Mouse (Mus musculus): Measurements from ENCODE around the gene Dhx8. TPM values are rescaled to one million over a fixed set of nuclear protein-coding genes. Genes with fewer than 3 reads are reported as not detected.

Dhx8 gene
- total and polyA plus RNA-seq, 3 experiments, result 33.1 to 44.7 TPM; not detected in 1

DNA sequence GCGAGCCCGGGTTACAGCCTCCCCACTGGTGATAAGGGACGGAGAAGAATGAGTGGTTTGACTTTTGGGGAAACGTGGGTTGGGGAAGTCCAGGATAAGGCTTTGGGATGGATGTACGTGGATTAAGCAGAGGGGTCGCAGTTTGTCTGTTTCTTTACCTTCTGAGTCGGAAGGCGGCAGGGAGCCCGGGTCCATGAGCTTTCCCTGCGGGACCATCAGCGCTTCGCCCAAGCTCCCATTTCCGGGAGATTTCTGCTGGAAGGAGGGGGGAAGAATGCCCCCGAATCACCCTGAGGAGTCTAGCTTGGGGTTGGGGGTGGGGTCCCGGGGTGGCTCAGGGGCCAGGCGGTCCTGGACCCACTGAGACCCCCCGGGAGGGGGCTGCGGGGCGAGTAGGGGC, 51.4 kb downstream of the Dhx8 start:
- H3K27ac ChIP-seq (ENCODE audit: control insufficient read depth, low read depth, low read length), result no peak overlapping the region
- no peaks in the 10 kb centered on the region for H3K9me3 ChIP-seq (replicated peaks; ENCODE audit: insufficient read depth, low read length)
- H3K79me2 ChIP-seq (ENCODE audit: control insufficient read depth, insufficient read depth, low read length, poor library complexity), result no peaks in the 10 kb centered on the region; the same call in 1 of the 2 replicates
- peak overlapping the region; percentile 46 to 73 for H3K4me3 ChIP-seq (ENCODE audit: control insufficient read depth in 1 of 2, insufficient read depth in 1 of 2, low read depth in 2 of 2, low read length in 2 of 2)
- H3K27me3 ChIP-seq (ENCODE audit: control insufficient read depth in 1 of 2, insufficient read depth in 2 of 2, low read length in 2 of 2), result peaks cover 0 to 1% of the 10 kb centered on the region in 2 experiments; a peak in 2 of 4 replicates
- peak overlapping the region; percentile 43 for H3K9ac ChIP-seq (ENCODE audit: control insufficient read depth, low read depth, low read length, poor library complexity, severe bottlenecking)
- DNase-seq (ENCODE audit: low read depth, low spot score), result no peak
- no peak for TF ChIP-seq KAT2A (conservative IDR thresholded peaks at IDR 0.05; ENCODE audit: low read depth, low read length)
- TF ChIP-seq MXI1 (IDR thresholded peaks at IDR 0.05; ENCODE audit: low read depth, low read length), result 0 out of 2 replicates have a peak, but pooled peaks have one; percentile 45
- 0 out of 2 replicates have a peak, but pooled peaks have one; percentile 16 for TF ChIP-seq MYC (IDR thresholded peaks at IDR 0.05; ENCODE audit: low read depth, low read length)
- no peak for TF ChIP-seq RAD21 (IDR thresholded peaks at IDR 0.05; ENCODE audit: low read depth, low read length)
- peaks cover 0 to 6% of the 10 kb centered on the region in 2 experiments; a peak in 2 of 4 replicates for H3K36me3 ChIP-seq (ENCODE audit: control insufficient read depth in 1 of 2, insufficient read depth in 2 of 2, low read length in 2 of 2)
- H3K4me1 ChIP-seq (ENCODE audit: control insufficient read depth in 1 of 2, insufficient read depth in 2 of 2, low read length in 2 of 2), result peaks cover 5 to 15% of the 10 kb centered on the region in 2 experiments; a peak in 3 of 4 replicates

DNA sequence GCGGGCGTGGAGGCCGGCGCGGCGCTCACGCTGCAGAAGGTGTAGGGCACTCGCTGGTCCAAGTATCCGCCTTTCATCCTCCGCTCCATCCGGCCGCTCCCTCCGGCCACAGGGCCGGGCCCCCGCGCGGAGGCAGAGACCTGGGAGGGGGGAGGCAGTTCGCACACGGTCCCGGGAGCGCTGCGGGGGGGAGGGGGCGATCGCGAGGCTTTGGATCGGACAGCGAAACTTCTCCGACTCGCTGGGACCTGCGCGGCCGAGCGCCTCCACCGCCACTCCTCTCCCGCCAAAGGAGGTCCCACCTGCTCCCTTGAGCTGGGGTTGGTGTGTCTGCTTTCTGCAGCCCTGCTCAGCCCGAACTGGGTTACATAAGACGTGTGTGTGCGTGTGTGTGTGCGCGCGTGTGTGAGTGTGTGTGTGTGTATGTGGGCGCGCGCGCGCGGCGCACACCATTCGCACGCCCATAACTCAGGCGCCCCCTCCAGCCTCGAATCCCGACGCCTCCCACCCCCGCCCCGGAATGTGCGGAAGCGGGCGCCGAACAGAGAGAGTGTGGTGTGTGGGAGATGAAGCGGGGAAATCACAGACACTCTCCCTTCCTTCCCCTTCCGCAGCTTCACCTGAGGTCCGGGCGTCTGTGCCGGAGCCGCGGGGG, 51.9 kb downstream of the Dhx8 start:
- peak overlapping the region; percentile 73 to 82 for H3K4me3 ChIP-seq (ENCODE audit: control insufficient read depth in 1 of 2, insufficient read depth in 1 of 2, low read depth in 2 of 2, low read length in 2 of 2)
- peak; percentile 87 for DNase-seq (ENCODE audit: low read depth, low spot score)

DNA sequence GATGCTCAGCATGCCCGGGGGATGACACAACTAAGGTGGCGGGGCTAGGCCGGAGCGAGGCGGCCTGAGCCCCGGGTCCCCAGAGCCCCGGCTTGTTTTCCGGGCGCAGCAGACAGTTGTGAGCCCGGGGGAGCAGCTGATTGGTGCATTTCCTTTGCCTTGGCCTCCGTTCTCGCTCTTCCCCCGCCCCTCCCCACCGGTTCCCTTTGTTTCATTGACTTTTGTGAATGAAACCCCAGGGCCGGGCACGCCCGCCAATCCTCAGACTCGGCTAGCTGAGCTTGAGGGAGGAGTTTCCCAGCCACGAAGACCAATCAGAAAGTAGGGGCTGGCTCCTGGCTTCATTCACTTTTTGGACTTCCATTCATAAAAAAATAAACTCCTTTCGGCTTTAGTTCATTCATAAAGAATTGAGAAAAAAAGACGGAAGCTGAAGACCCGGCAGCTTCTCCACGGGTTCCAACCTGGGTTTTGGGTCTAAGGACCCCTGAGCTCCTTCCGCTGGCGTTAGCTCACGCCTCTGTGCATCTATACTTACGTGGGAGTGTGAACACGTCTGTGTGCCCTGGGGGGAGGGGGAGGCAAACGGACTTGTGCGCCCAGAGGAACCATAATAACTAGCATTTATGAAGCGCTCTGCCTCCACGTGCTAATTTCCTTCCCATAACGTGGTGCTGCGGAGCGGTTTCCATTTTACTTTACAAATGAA, 52.6 kb downstream of the Dhx8 start, which contains the start of gene Etv4:
Etv4 (minus strand) TSS at position 229 of the 709 bp plus-strand sequence.
- peaks cover 1 to 3% of the 10 kb centered on the region in 2 experiments; a peak in 3 of 4 replicates for H3K27me3 ChIP-seq (ENCODE audit: control insufficient read depth in 1 of 2, insufficient read depth in 2 of 2, low read length in 2 of 2)
- peak within 1 kb of the TSS; percentile 78 for H3K9ac ChIP-seq (ENCODE audit: control insufficient read depth, low read depth, low read length, poor library complexity, severe bottlenecking)
- TF ChIP-seq POLR2A (IDR thresholded peaks at IDR 0.05; ENCODE audit: control insufficient read depth in 1 of 2, insufficient read depth in 1 of 2, low read depth in 1 of 2, low read length in 2 of 2, poor library complexity in 1 of 2), result peak in 1 of 2 experiments; percentile 72; a peak in 2 of 4 replicates
- peak; percentile 39 for TF ChIP-seq ELF1 (IDR thresholded peaks at IDR 0.05; ENCODE audit: low read depth, low read length)
- TF ChIP-seq TAL1 (IDR thresholded peaks at IDR 0.05; ENCODE audit: low read length), result no peak
- 0 out of 2 replicates have a peak, but pooled peaks have one; percentile 40 for TF ChIP-seq ZMIZ1 (IDR thresholded peaks at IDR 0.05; ENCODE audit: low read depth, low read length)
- TF ChIP-seq SMC3 (IDR thresholded peaks at IDR 0.05; ENCODE audit: low read depth, low read length), result no peak
- TF ChIP-seq MXI1 (IDR thresholded peaks at IDR 0.05; ENCODE audit: low read depth, low read length), result peak; percentile 94
- peak; percentile 95 for TF ChIP-seq MAX (IDR thresholded peaks at IDR 0.05; ENCODE audit: low read length)
- no peak; the same call in 1 of the 2 replicates for TF ChIP-seq POLR2AphosphoS2 (IDR thresholded peaks at IDR 0.05; ENCODE audit: low read length)
- peak; percentile 83 for TF ChIP-seq MAZ (IDR thresholded peaks at IDR 0.05; ENCODE audit: low read depth, low read length)
- peak; percentile 92 for TF ChIP-seq MYC (IDR thresholded peaks at IDR 0.05; ENCODE audit: low read depth, low read length)
- peak; percentile 82; the same call in 1 of the 2 replicates for TF ChIP-seq SIN3A (IDR thresholded peaks at IDR 0.05; ENCODE audit: low read length)
- TF ChIP-seq HCFC1 (IDR thresholded peaks at IDR 0.05; ENCODE audit: low read depth, low read length), result peak; percentile 57; the same call in 1 of the 2 replicates
- no peak for TF ChIP-seq MAFK (IDR thresholded peaks at IDR 0.05; ENCODE audit: borderline replicate concordance, low read depth, low read length)
- TF ChIP-seq MYB (IDR thresholded peaks at IDR 0.05; ENCODE audit: low read depth, low read length), result no peak
- peak; percentile 62 for TF ChIP-seq TBP (IDR thresholded peaks at IDR 0.05; ENCODE audit: low read depth, low read length)
- peak; percentile 74 for TF ChIP-seq NELFE (IDR thresholded peaks at IDR 0.05; ENCODE audit: low read depth, low read length)
- peak; percentile 57; the same call in 1 of the 2 replicates for TF ChIP-seq E2F4 (IDR thresholded peaks at IDR 0.05; ENCODE audit: borderline replicate concordance, low read depth, low read length)
- TF ChIP-seq JUND (IDR thresholded peaks at IDR 0.05; ENCODE audit: low read depth, low read length), result no peak; the same call in 1 of the 2 replicates
- TF ChIP-seq TCF12 (IDR thresholded peaks at IDR 0.05; ENCODE audit: low read depth, low read length), result 0 out of 2 replicates have a peak, but pooled peaks have one; percentile 11

More for the DNA sequence above, 51.9 kb downstream of the Dhx8 start:
- Histone ChIP-seq H3K27ac (ENCODE audit: control insufficient read depth, low read depth, low read length) (peak overlapping the region; percentile 79), H3K4me1 (ENCODE audit: control insufficient read depth in 1 of 2, insufficient read depth in 2 of 2, low read length in 2 of 2) (peaks cover 5 to 15% of the 10 kb centered on the region in 2 experiments; a peak in 3 of 4 replicates), H3K9ac (ENCODE audit: control insufficient read depth, low read depth, low read length, poor library complexity, severe bottlenecking) (peak overlapping the region; percentile 78), H3K9me3 (replicated peaks; ENCODE audit: insufficient read depth, low read length) (no peaks in the 10 kb centered on the region), H3K36me3 (ENCODE audit: control insufficient read depth in 1 of 2, insufficient read depth in 2 of 2, low read length in 2 of 2) (peaks cover 0 to 6% of the 10 kb centered on the region in 2 experiments; a peak in 2 of 4 replicates), H3K27me3 (ENCODE audit: control insufficient read depth in 1 of 2, insufficient read depth in 2 of 2, low read length in 2 of 2) (peaks cover 0 to 1% of the 10 kb centered on the region in 2 experiments; a peak in 3 of 4 replicates), H3K79me2 (ENCODE audit: control insufficient read depth, insufficient read depth, low read length, poor library complexity) (no peaks in the 10 kb centered on the region; the same call in 1 of the 2 replicates)
- TF ChIP-seq MEF2A (IDR thresholded peaks at IDR 0.05; ENCODE audit: extremely low read depth, insufficient replicate concordance, low read depth, low read length, poor library complexity, severe bottlenecking) (no peak), EP300 (IDR thresholded peaks at IDR 0.05; ENCODE audit: low read depth in 1 of 2, low read length in 2 of 2) (no peak; a peak in 1 of 4 replicates), POLR2A (IDR thresholded peaks at IDR 0.05; ENCODE audit: control insufficient read depth in 1 of 2, insufficient read depth in 1 of 2, low read depth in 1 of 2, low read length in 2 of 2, poor library complexity in 1 of 2) (peak in 1 of 2 experiments; percentile 76; a peak in 2 of 4 replicates)

More for the DNA sequence above, 52.6 kb downstream of the Dhx8 start, which contains the start of gene Etv4:
- peak; percentile 99 for DNase-seq (ENCODE audit: low read depth, low spot score)
- Histone ChIP-seq H3K9me3 (replicated peaks; ENCODE audit: insufficient read depth, low read length) (no peaks in the 10 kb centered on the region), H3K4me3 (ENCODE audit: control insufficient read depth in 1 of 2, insufficient read depth in 1 of 2, low read depth in 2 of 2, low read length in 2 of 2) (peak within 1 kb of the TSS; percentile 73 to 82), H3K4me1 (ENCODE audit: control insufficient read depth in 1 of 2, insufficient read depth in 2 of 2, low read length in 2 of 2) (peaks cover 5 to 15% of the 10 kb centered on the region in 2 experiments; a peak in 3 of 4 replicates), H3K79me2 (ENCODE audit: control insufficient read depth, insufficient read depth, low read length, poor library complexity) (no peaks in the 10 kb centered on the region; the same call in 1 of the 2 replicates), H3K36me3 (ENCODE audit: control insufficient read depth in 1 of 2, insufficient read depth in 2 of 2, low read length in 2 of 2) (peaks cover 0 to 6% of the 10 kb centered on the region in 2 experiments; a peak in 2 of 4 replicates), H3K27ac (ENCODE audit: control insufficient read depth, low read depth, low read length) (peak within 1 kb of the TSS; percentile 79)
